Mouse (Mus musculus) heart, adult 9 months (tissue): ENCODE measurements around the gene Myo9a.
"Not testable (repeated sequence)": the region's sequence is repeated elsewhere in the genome, so short reads cannot be mapped to it uniquely, and the experiment has no call there.

Experiments used
- DNase-seq, 2 experiments: peaks; one replicate each; pipeline ENCODE4 v3.0.0; 2022; ENCODE audit warnings: low spot score in 2 of 2

Myo9a gene

GRCm38 (mm10) chr9:59949511-59949910 is 198.8 kb downstream of the Myo9a start:
- DNase-seq, result no peak

GRCm38 (mm10) chr9:59949981-59950380 is 199.3 kb downstream of the Myo9a start:
- no peak for DNase-seq

DNA sequence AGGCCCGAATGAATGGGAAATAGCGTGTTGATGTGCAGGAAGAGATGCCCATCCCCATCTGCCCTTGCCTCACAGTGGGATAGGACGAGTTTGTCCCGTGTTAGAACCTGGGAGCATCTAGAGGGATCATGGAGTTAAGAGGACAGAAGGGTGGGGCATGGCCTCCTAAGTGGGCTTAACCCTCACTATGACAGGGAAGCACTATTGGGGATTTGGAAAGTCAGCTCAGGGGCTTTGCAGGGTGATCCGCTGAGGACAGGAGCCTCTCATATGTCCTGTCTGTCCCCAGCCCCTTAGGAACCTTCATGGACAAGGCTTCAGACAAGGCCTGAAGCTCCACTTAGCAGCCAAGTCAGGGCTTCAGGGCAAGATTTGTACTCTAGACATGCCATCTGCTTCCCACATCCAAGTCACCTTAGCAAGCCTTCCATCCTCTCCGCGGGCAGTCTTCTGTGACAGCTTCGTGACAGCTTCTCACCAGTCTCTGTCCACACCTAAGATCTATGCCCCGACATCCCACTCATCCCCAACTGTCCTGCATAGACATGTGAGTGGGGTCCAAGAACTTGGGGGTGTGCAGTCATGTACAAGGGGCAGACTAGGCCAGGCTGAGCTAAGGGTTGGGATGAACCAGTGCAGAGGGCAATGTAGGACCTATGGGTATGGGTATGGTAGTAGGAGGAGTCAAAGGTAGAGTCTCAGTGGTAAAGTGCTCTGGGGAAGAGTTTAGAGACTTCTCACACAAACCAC is 200.5 kb downstream of the Myo9a start:
- no peak for DNase-seq

GRCm38 (mm10) chr9:59951943-59952342 is 201.2 kb downstream of the Myo9a start:
- DNase-seq, result no peak

DNA sequence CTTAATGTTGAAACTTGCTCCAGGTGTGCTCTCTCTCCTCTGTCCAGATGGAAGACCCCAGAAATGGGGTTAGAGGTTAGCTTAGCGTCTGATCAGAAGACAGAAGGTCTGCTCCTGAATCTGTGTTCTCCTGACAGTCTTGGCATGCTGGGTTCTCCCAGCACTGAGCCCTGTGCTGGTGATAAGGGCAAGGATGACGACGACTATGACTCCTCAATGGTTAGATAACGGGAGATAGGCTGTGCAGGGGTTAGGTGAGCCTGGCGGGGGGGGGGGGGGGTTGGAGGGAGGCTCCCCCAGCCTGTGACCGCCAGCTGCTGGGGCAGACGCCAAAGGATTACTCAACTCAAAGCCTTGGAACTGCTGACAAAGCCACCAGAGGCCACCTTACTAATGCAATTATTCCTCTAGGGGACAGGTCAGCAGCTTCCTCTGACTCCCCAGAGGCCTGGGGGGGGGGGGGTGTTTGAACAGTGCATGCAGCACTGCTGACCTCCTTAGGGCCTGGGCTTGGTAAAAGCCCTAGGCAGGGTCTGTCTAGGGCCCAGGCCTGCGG is 201.9 kb downstream of the Myo9a start:
- DNase-seq, result no peak

GRCm38 (mm10) chr9:59953556-59953955 is 202.9 kb downstream of the Myo9a start:
- DNase-seq, result no peak

GRCm38 (mm10) chr9:59955199-59955598 is 204.5 kb downstream of the Myo9a start:
- DNase-seq, result no peak

GRCm38 (mm10) chr9:59955692-59956091 is 205.0 kb downstream of the Myo9a start:
- DNase-seq, result no peak

GRCm38 (mm10) chr9:59956496-59956895 is 205.8 kb downstream of the Myo9a start:
- DNase-seq, result no peak

- DNase-seq, result not testable (repeated sequence)
Measured at GRCm38 (mm10) chr9:59958115-59958514, 207.4 kb downstream of the Myo9a start.

DNA sequence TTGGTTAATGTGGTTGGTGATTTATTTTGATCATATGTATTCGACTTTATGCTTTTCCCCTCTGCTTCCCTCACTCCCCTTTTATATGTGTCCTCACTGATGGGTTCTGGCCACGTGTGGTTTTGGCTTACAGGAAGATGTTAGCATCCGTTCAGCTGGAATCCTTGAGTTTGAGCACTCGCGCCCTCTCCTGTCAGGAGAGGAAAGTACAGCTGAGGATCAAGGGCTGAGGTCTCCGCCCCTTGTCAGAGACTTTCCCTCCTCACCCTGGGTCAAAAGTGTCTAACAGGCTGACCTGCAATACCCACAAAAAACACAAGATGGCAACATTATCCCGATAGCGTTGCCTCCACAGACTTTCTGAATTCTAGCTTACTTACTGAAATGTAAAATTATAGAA is 208.6 kb downstream of the Myo9a start:
- peak; percentile 63 to 77 for DNase-seq

GRCm38 (mm10) chr9:59960559-59960958 is 209.9 kb downstream of the Myo9a start, which contains the start of gene Nr2e3:
Nr2e3 (minus strand) TSS chr9:59960659.
- no peak for DNase-seq

DNA sequence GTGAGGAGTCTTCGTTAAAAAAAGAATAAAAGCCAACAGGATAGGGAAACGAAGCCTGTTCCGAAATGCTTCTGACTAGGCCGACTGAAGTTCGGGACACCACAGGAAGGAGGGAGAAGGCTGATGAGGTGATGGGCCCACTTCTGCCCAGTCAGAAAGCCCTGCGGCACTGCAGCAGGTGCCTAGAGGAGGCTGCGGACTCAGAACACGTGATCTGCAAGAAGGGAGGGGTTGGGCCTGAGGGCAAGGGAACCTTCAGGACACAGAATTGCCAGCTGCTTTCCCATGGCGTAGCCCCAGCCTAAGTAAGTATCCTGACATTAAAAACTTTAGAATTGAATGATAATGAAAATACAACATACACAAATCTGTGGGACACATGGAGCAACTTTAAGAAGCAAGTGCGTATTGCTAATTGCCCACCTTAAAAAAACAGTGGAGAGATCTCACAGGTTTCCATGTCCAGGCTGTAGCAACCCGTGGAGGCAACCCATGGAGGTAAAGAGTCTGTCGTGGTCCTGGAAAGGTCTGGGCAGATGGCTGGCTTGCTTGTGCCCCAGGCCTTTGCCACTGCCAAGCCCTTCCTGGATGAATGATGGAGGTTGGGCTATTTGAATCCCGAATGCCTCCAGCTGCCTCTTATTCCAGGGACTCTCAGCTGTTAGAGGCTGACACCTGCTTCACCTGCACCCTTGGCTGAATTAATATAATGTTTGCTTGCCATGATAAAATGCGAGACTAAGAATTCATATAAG is 210.7 kb downstream of the Myo9a start:
- DNase-seq, result no peak

- no peak for DNase-seq
Measured at GRCm38 (mm10) chr9:59964367-59964766, 213.7 kb downstream of the Myo9a start.

- DNase-seq, result no peak
Measured at GRCm38 (mm10) chr9:59965046-59965445, 214.3 kb downstream of the Myo9a start.

DNA sequence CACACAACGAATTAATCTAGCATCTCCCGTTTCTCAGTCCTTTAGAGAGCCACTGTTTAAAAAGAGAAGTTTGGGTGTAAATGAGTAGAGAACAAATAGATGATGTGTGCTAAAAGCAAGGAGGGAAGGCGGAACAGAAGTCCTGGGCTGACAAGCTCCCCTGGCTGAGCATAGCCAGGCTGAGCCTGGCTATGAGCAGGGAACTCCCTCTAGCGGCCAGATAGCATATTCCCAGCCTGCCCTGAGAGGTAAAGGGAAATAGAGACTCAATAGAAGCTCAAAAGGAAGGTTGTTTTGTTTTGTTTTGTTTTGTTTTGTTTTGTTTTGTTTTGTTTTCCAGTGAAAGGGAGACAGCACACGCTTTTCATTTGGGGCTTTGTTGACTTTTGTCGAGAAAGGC is 218.7 kb downstream of the Myo9a start:
- DNase-seq, result peak; percentile 12 to 30

- DNase-seq, result no peak
Measured at GRCm38 (mm10) chr9:59971263-59971662, 220.6 kb downstream of the Myo9a start.
